ENCODE assay signal across 21 mouse cellular contexts in the genomic region with DNA sequence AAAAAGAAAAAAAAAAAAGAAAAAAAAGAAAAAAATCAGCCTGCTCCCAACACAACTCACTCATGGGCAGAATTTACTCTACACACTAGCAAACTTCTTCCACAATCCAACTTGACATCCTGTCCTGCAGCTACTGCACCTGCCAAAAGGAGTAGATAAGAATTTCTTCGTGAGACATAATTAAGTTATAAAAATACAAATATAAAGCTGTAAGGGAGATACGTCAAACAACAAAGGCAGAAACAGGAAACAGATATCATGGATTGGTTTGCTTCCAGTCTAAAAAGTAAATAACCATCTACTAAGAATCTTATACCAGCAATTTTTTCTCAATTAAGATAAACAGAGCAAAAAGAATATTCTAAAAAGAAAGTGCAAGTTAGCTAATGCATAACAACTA.
A peak's percentile ranks its signal among the peaks of the same experiment; 100 is the strongest.
DNase-seq lines count a peak whose midpoint lies in the region; TF ChIP-seq lines count a peak whose summit lies in the region.
"Had no signal": no experiment of that assay in that cellular context is flagged by ENCODE, and none has a peak within 500 bp of the region (broad histone marks: within the 10 kb centered on the region; RNA-seq: fewer than 3 reads in every experiment).

No protein-coding gene starts in this region.

- no peaks in the 10 kb centered on the region for H3K9me3 ChIP-seq in MEL (replicated peaks; ENCODE audit: insufficient read depth, low read length)
- H3K9me3 ChIP-seq: G1E had no signal

- no peak for TF ChIP-seq RAD21 in MEL (IDR thresholded peaks at IDR 0.05; ENCODE audit: low read depth, low read length)

- TF ChIP-seq POLR2A in MEL (IDR thresholded peaks at IDR 0.05; ENCODE audit: control insufficient read depth in 1 of 2, insufficient read depth in 1 of 2, low read depth in 1 of 2, low read length in 2 of 2, poor library complexity in 1 of 2): no peak

- no peak overlapping the region for H3K27ac ChIP-seq in MEL (ENCODE audit: control insufficient read depth, low read depth, low read length)

- H3K36me3 ChIP-seq in MEL (ENCODE audit: control insufficient read depth in 1 of 2, insufficient read depth in 2 of 2, low read length in 2 of 2): peaks cover 0 to 5% of the 10 kb centered on the region in 2 experiments; a peak in 1 of 4 replicates
- H3K36me3 ChIP-seq: G1E had no signal

- H3K27me3 ChIP-seq in MEL (ENCODE audit: control insufficient read depth in 1 of 2, insufficient read depth in 2 of 2, low read length in 2 of 2): no peaks in the 10 kb centered on the region
- H3K27me3 ChIP-seq: CH12.LX, Patski had no signal

- no peak for TF ChIP-seq CTCF in MEL (IDR thresholded peaks at IDR 0.05 in 2 of 3, conservative IDR thresholded peaks at IDR 0.05 in 1 of 3; ENCODE audit: control insufficient read depth in 1 of 3, insufficient read depth in 1 of 3, low read depth in 2 of 3, low read length in 3 of 3, poor library complexity in 1 of 3, severe bottlenecking in 1 of 3)

- H3K4me3 ChIP-seq in MEL (ENCODE audit: control insufficient read depth in 1 of 2, insufficient read depth in 1 of 2, low read depth in 2 of 2, low read length in 2 of 2): no peak overlapping the region

- H3K9ac ChIP-seq in MEL (ENCODE audit: control insufficient read depth, low read depth, low read length, poor library complexity, severe bottlenecking): no peak overlapping the region

- 16% methylated on average over 2 of the region's 2 CpGs for WGBS in large intestine, adult 2 months

- TF ChIP-seq EP300 in MEL (IDR thresholded peaks at IDR 0.05; ENCODE audit: low read depth in 1 of 2, low read length in 2 of 2): peak in 1 of 2 experiments; percentile 50; a peak in 1 of 4 replicates

- DNase-seq in 416B (ENCODE audit: low read depth) (peak; percentile 26), MEL (ENCODE audit: low read depth, low spot score) (peak; percentile 39)
- DNase-seq in large intestine, adult 2 months (ENCODE audit: low read depth, low spot score): peak; percentile 7
- no peak for DNase-seq in gastrocnemius, adult 8-10 months (ENCODE audit: low spot score in 2 of 2)
- DNase-seq in urinary bladder, postnatal 14 days (ENCODE audit: low spot score): no peak
- DNase-seq in lung, postnatal 4 days: no peak
- DNase-seq: adrenal gland, adult 2 months; adrenal gland, adult 8-10 months; adrenal gland, postnatal 10 days; adrenal gland, postnatal 14 days; adrenal gland, postnatal 25 days; adrenal gland, postnatal 36 days; B cell, adult 2 months; cerebellum, adult 11 months; cerebellum, adult 11-12 months; cerebellum, adult 18-20 months; cerebellum, adult 2 months; cerebellum, adult 8-10 months had no signal

- peaks cover 5 to 6% of the 10 kb centered on the region in 2 experiments for H3K4me1 ChIP-seq in MEL (ENCODE audit: control insufficient read depth in 1 of 2, insufficient read depth in 2 of 2, low read length in 2 of 2)

- no peaks in the 10 kb centered on the region for H3K79me2 ChIP-seq in MEL (ENCODE audit: control insufficient read depth, insufficient read depth, low read length, poor library complexity)

TF ChIP-seq in MEL, 35 proteins besides CTCF, POLR2A, EP300 and RAD21:
- TF ChIP-seq JUND (IDR thresholded peaks at IDR 0.05; ENCODE audit: low read depth, low read length) (no peak), BHLHE40 (IDR thresholded peaks at IDR 0.05; ENCODE audit: borderline replicate concordance, low read depth, low read length) (peak; percentile 37; the same call in 1 of the 2 replicates), GATA1 (IDR thresholded peaks at IDR 0.05; ENCODE audit: low read depth, low read length) (peak; percentile 46; the same call in 1 of the 2 replicates), TCF12 (IDR thresholded peaks at IDR 0.05; ENCODE audit: low read depth, low read length) (peak; percentile 54; the same call in 1 of the 2 replicates), ELF1 (IDR thresholded peaks at IDR 0.05; ENCODE audit: low read depth, low read length) (no peak), GABPA (IDR thresholded peaks at IDR 0.05; ENCODE audit: low read depth, low read length) (no peak), POLR2AphosphoS5 (IDR thresholded peaks at IDR 0.05; ENCODE audit: borderline replicate concordance, low read depth, low read length) (no peak), ETS1 (IDR thresholded peaks at IDR 0.05; ENCODE audit: low read depth, low read length) (peak; percentile 54), ZNF384 (IDR thresholded peaks at IDR 0.05; ENCODE audit: low read depth, low read length) (peak; percentile 78)

Comparison
In these comparisons a context has a peak if more than half of its experiments do, and no peak if none do; other contexts are left out.
1. DNase-seq: peak in 416B (single experiment), MEL (single experiment) and large intestine, adult 2 months (single experiment); none in gastrocnemius, adult 8-10 months (0 of 2), urinary bladder, postnatal 14 days (single experiment) and lung, postnatal 4 days (0 of 2).